In genomic region chr2:75318190-75318589, GRCm38 (mm10) we compare ENCODE assay signal across 15 mouse cellular contexts.
DNase-seq lines count a peak whose midpoint lies in the region; ATAC-seq and TF ChIP-seq lines count a peak whose summit lies in the region.
"Had no signal": no experiment of that assay in that cellular context is flagged by ENCODE, and none has a peak within 500 bp of the region (broad histone marks: within the 10 kb centered on the region; RNA-seq: fewer than 3 reads in every experiment).

No protein-coding gene starts in this region.

- H3K4me1 ChIP-seq in liver, embryonic 14.5 days (replicated peaks; ENCODE audit: control insufficient read depth in 2 of 2, insufficient read depth in 2 of 2, low read length in 1 of 2) = no peaks in the 10 kb centered on the region
- no peaks in the 10 kb centered on the region for H3K4me1 ChIP-seq in ES-E14 (ENCODE audit: control insufficient read depth in 2 of 2, insufficient read depth in 2 of 2, low read length in 2 of 2, poor library complexity in 1 of 2)
- H3K4me1 ChIP-seq: megakaryocyte, embryonic 14.5 days had no signal

- WGBS in liver, embryonic 14.5 days (ENCODE audit: insufficient replicate concordance) = 38% methylated on average over 5 of the region's 5 CpGs

- peak; percentile 36 for TF ChIP-seq CTCF in liver, embryonic 14.5 days (IDR thresholded peaks at IDR 0.05; ENCODE audit: low read depth)

- no peak overlapping the region for H3K9ac ChIP-seq in liver, embryonic 14.5 days (replicated peaks)
- H3K9ac ChIP-seq in ES-E14 (ENCODE audit: insufficient read depth, low read depth, low read length, poor library complexity, severe bottlenecking) = no peak overlapping the region
- H3K9ac ChIP-seq: neural tube, embryonic 12.5 days had no signal

- no peak overlapping the region for H3K27ac ChIP-seq in liver, embryonic 14.5 days
- no peak overlapping the region for H3K27ac ChIP-seq in ES-E14 (ENCODE audit: insufficient read depth, low read depth, low read length, poor library complexity, severe bottlenecking)
- H3K27ac ChIP-seq: neural tube, embryonic 12.5 days had no signal

- DNase-seq in embryo, embryonic 10.5 days (ENCODE audit: low spot score) = peak; percentile 18
- DNase-seq in embryo, embryonic 11 days = no peak
- DNase-seq in liver, embryonic 14.5 days (ENCODE audit: low read depth in 3 of 3, low spot score in 3 of 3) = no peak
- DNase-seq in liver (no peak), ES-E14 (ENCODE audit: low read depth, low spot score) (peak; percentile 16)
- DNase-seq in ovary, postnatal 14 days (ENCODE audit: low spot score) = no peak
- no peak for DNase-seq in natural killer cell, adult 2 months (ENCODE audit: low spot score in 2 of 2)
- DNase-seq: adrenal gland, adult 2 months; B cell, adult 2 months; gastrocnemius, postnatal 14 days; heart, postnatal 36 days; right cerebral cortex, postnatal 14 days had no signal

- ATAC-seq in liver, embryonic 14.5 days (ENCODE audit: insufficient read depth) = no peak
- peak; percentile 62; the same call in 1 of the 2 replicates for ATAC-seq in common myeloid progenitor, adult 5-6 weeks (replicated peaks; ENCODE audit: low read depth, poor library complexity, severe bottlenecking)

- H3K4me3 ChIP-seq in liver, embryonic 14.5 days (ENCODE audit: insufficient read depth in 1 of 2, low read depth in 2 of 2, low read length in 2 of 2) = no peak overlapping the region
- H3K4me3 ChIP-seq in ES-E14 (ENCODE audit: insufficient read depth in 1 of 2, low read depth in 1 of 2, low read length in 2 of 2, poor library complexity in 1 of 2, severe bottlenecking in 1 of 2) = no peak overlapping the region
- H3K4me3 ChIP-seq: megakaryocyte, embryonic 14.5 days; neural tube, embryonic 12.5 days had no signal

- no peak overlapping the region for H3K4me2 ChIP-seq in liver, embryonic 14.5 days (ENCODE audit: low read depth)
- H3K4me2 ChIP-seq: neural tube, embryonic 12.5 days had no signal

- in situ Hi-C loops in ES-E14 (cut with MboI; ENCODE audit: low sequenced_read_pairs in 2 of 2, unreplicated experiment in 2 of 2) = loop anchor here in 1 of 2 experiments (25.0 kb wide), 1 partner anchor 606 kb away; the partner anchor contains the start of genes Hoxd3, Hoxd4 and Hoxd8

- TF ChIP-seq EP300 in liver, embryonic 14.5 days (IDR thresholded peaks at IDR 0.05; ENCODE audit: low read depth) = no peak

- no peaks in the 10 kb centered on the region for H3K36me3 ChIP-seq in liver, embryonic 14.5 days (replicated peaks; ENCODE audit: control insufficient read depth, insufficient read depth, low read depth)
- no peaks in the 10 kb centered on the region for H3K36me3 ChIP-seq in ES-E14 (ENCODE audit: control insufficient read depth, insufficient read depth, low read length, poor library complexity, severe bottlenecking)
- H3K36me3 ChIP-seq: neural tube, embryonic 12.5 days had no signal

- no peaks in the 10 kb centered on the region for H3K27me3 ChIP-seq in liver, embryonic 14.5 days (ENCODE audit: control insufficient read depth, insufficient read depth, low read length)
- H3K27me3 ChIP-seq: neural tube, embryonic 12.5 days had no signal

- H3K9me3 ChIP-seq in liver, embryonic 14.5 days (ENCODE audit: control insufficient read depth, low read length) = no peaks in the 10 kb centered on the region
- no peaks in the 10 kb centered on the region for H3K9me3 ChIP-seq in ES-E14 (ENCODE audit: control insufficient read depth, insufficient read depth, low read depth, low read length)
- H3K9me3 ChIP-seq: megakaryocyte, embryonic 14.5 days; neural tube, embryonic 12.5 days had no signal

TF ChIP-seq in ES-E14, 5 proteins besides CTCF, POLR2A, EP300 and RAD21:
- no peak for TF ChIP-seq MAFK (IDR thresholded peaks at IDR 0.05; ENCODE audit: insufficient read depth, low read depth, low read length)

Comparison
In these comparisons a context has a peak if more than half of its experiments do, and no peak if none do; other contexts are left out.
1. DNase-seq: peak in embryo, embryonic 10.5 days (single experiment) and ES-E14 (single experiment); none in embryo, embryonic 11 days (single experiment), liver, embryonic 14.5 days (0 of 3), liver (single experiment), ovary, postnatal 14 days (single experiment) and natural killer cell, adult 2 months (0 of 2).